Mouse (Mus musculus): ENCODE data around the gene Rack1. TPM values are rescaled to one million over a fixed set of nuclear protein-coding genes. Genes with fewer than 3 reads are reported as not detected.

The Rack1 gene
- total RNA-seq, 1 experiment: 3,112 TPM

GRCm38 (mm10) chr11:48826752-48827096 lies 26.6 kb downstream of the Rack1 start:
- peak overlapping the region; percentile 62; the same call in 1 of the 2 replicates for H3K27ac ChIP-seq (ENCODE audit: insufficient read depth, low read depth, low read length, poor library complexity, severe bottlenecking)
- no peaks in the 10 kb centered on the region; a peak in 1 of 4 replicates for H3K4me1 ChIP-seq (ENCODE audit: control insufficient read depth in 2 of 2, insufficient read depth in 2 of 2, low read length in 2 of 2, poor library complexity in 1 of 2)
- TF ChIP-seq ZC3H11A (IDR thresholded peaks at IDR 0.05; ENCODE audit: borderline replicate concordance, low read depth, low read length) (no peak), ZNF384 (IDR thresholded peaks at IDR 0.05; ENCODE audit: low read depth, low read length) (no peak), HCFC1 (IDR thresholded peaks at IDR 0.05; ENCODE audit: borderline replicate concordance, insufficient read depth, low read length) (no peak), MAFK (IDR thresholded peaks at IDR 0.05; ENCODE audit: insufficient read depth, low read depth, low read length) (no peak), CHD2 (IDR thresholded peaks at IDR 0.05; ENCODE audit: low read depth, low read length) (no peak)
- no peak for DNase-seq (ENCODE audit: low read depth, low spot score)
- H3K9ac ChIP-seq (ENCODE audit: insufficient read depth, low read depth, low read length, poor library complexity, severe bottlenecking): no peak overlapping the region; the same call in 1 of the 2 replicates
- H3K36me3 ChIP-seq (ENCODE audit: control insufficient read depth, insufficient read depth, low read length, poor library complexity, severe bottlenecking): no peaks in the 10 kb centered on the region
- in situ Hi-C loops (cut with MboI; ENCODE audit: low sequenced_read_pairs in 2 of 2, unreplicated experiment in 2 of 2): no loop called here
- peak overlapping the region; percentile 49 to 55 for H3K4me3 ChIP-seq (ENCODE audit: insufficient read depth in 1 of 2, low read depth in 1 of 2, low read length in 2 of 2, poor library complexity in 1 of 2, severe bottlenecking in 1 of 2)
- H3K9me3 ChIP-seq (ENCODE audit: control insufficient read depth, insufficient read depth, low read depth, low read length): no peaks in the 10 kb centered on the region

GRCm38 (mm10) chr11:48827926-48828325 lies 27.8 kb downstream of the Rack1 start:
- no peak for DNase-seq (ENCODE audit: low read depth, low spot score)
- no peak overlapping the region for H3K4me3 ChIP-seq (ENCODE audit: insufficient read depth in 1 of 2, low read depth in 1 of 2, low read length in 2 of 2, poor library complexity in 1 of 2, severe bottlenecking in 1 of 2)
- H3K9me3 ChIP-seq (ENCODE audit: control insufficient read depth, insufficient read depth, low read depth, low read length): no peaks in the 10 kb centered on the region
- H3K9ac ChIP-seq (ENCODE audit: insufficient read depth, low read depth, low read length, poor library complexity, severe bottlenecking): no peak overlapping the region
- H3K36me3 ChIP-seq (ENCODE audit: control insufficient read depth, insufficient read depth, low read length, poor library complexity, severe bottlenecking): no peaks in the 10 kb centered on the region
- no peak for TF ChIP-seq CHD2 (IDR thresholded peaks at IDR 0.05; ENCODE audit: low read depth, low read length)
- no peak for TF ChIP-seq HCFC1 (IDR thresholded peaks at IDR 0.05; ENCODE audit: borderline replicate concordance, insufficient read depth, low read length)
- no peak for TF ChIP-seq ZC3H11A (IDR thresholded peaks at IDR 0.05; ENCODE audit: borderline replicate concordance, low read depth, low read length)
- no peak for TF ChIP-seq MAFK (IDR thresholded peaks at IDR 0.05; ENCODE audit: insufficient read depth, low read depth, low read length)
- TF ChIP-seq ZNF384 (IDR thresholded peaks at IDR 0.05; ENCODE audit: low read depth, low read length): no peak
- H3K27ac ChIP-seq (ENCODE audit: insufficient read depth, low read depth, low read length, poor library complexity, severe bottlenecking): no peak overlapping the region; the same call in 1 of the 2 replicates
- H3K4me1 ChIP-seq (ENCODE audit: control insufficient read depth in 2 of 2, insufficient read depth in 2 of 2, low read length in 2 of 2, poor library complexity in 1 of 2): peaks cover 0 to 2% of the 10 kb centered on the region in 2 experiments; a peak in 1 of 4 replicates
- in situ Hi-C loops (cut with MboI; ENCODE audit: low sequenced_read_pairs in 2 of 2, unreplicated experiment in 2 of 2): no loop called here

- Histone ChIP-seq H3K36me3 (ENCODE audit: control insufficient read depth, insufficient read depth, low read length, poor library complexity, severe bottlenecking) (no peaks in the 10 kb centered on the region), H3K4me3 (ENCODE audit: insufficient read depth in 1 of 2, low read depth in 1 of 2, low read length in 2 of 2, poor library complexity in 1 of 2, severe bottlenecking in 1 of 2) (no peak overlapping the region), H3K4me1 (ENCODE audit: control insufficient read depth in 2 of 2, insufficient read depth in 2 of 2, low read length in 2 of 2, poor library complexity in 1 of 2) (peaks cover 0 to 2% of the 10 kb centered on the region in 2 experiments; a peak in 2 of 4 replicates), H3K9ac (ENCODE audit: insufficient read depth, low read depth, low read length, poor library complexity, severe bottlenecking) (no peak overlapping the region), H3K27ac (ENCODE audit: insufficient read depth, low read depth, low read length, poor library complexity, severe bottlenecking) (no peak overlapping the region), H3K9me3 (ENCODE audit: control insufficient read depth, insufficient read depth, low read depth, low read length) (no peaks in the 10 kb centered on the region)
- no peak for DNase-seq (ENCODE audit: low read depth, low spot score)
- in situ Hi-C loops (cut with MboI; ENCODE audit: low sequenced_read_pairs in 2 of 2, unreplicated experiment in 2 of 2): no loop called here
- no peak for TF ChIP-seq CHD2 (IDR thresholded peaks at IDR 0.05; ENCODE audit: low read depth, low read length)
- TF ChIP-seq MAFK (IDR thresholded peaks at IDR 0.05; ENCODE audit: insufficient read depth, low read depth, low read length): no peak
- no peak for TF ChIP-seq ZC3H11A (IDR thresholded peaks at IDR 0.05; ENCODE audit: borderline replicate concordance, low read depth, low read length)
- no peak for TF ChIP-seq HCFC1 (IDR thresholded peaks at IDR 0.05; ENCODE audit: borderline replicate concordance, insufficient read depth, low read length)
- TF ChIP-seq ZNF384 (IDR thresholded peaks at IDR 0.05; ENCODE audit: low read depth, low read length): no peak
Observed at GRCm38 (mm10) chr11:48830279-48830678, 30.1 kb downstream of the Rack1 start.

GRCm38 (mm10) chr11:48831273-48831672 lies 31.1 kb downstream of the Rack1 start:
- no peak for DNase-seq (ENCODE audit: low read depth, low spot score)
- TF ChIP-seq ZC3H11A (IDR thresholded peaks at IDR 0.05; ENCODE audit: borderline replicate concordance, low read depth, low read length) (no peak), MAFK (IDR thresholded peaks at IDR 0.05; ENCODE audit: insufficient read depth, low read depth, low read length) (no peak), ZNF384 (IDR thresholded peaks at IDR 0.05; ENCODE audit: low read depth, low read length) (no peak), HCFC1 (IDR thresholded peaks at IDR 0.05; ENCODE audit: borderline replicate concordance, insufficient read depth, low read length) (no peak), CHD2 (IDR thresholded peaks at IDR 0.05; ENCODE audit: low read depth, low read length) (no peak)
- Histone ChIP-seq H3K9ac (ENCODE audit: insufficient read depth, low read depth, low read length, poor library complexity, severe bottlenecking) (no peak overlapping the region), H3K4me1 (ENCODE audit: control insufficient read depth in 2 of 2, insufficient read depth in 2 of 2, low read length in 2 of 2, poor library complexity in 1 of 2) (peaks cover 0 to 8% of the 10 kb centered on the region in 2 experiments; a peak in 2 of 4 replicates), H3K9me3 (ENCODE audit: control insufficient read depth, insufficient read depth, low read depth, low read length) (no peaks in the 10 kb centered on the region), H3K27ac (ENCODE audit: insufficient read depth, low read depth, low read length, poor library complexity, severe bottlenecking) (no peak overlapping the region), H3K36me3 (ENCODE audit: control insufficient read depth, insufficient read depth, low read length, poor library complexity, severe bottlenecking) (no peaks in the 10 kb centered on the region), H3K4me3 (ENCODE audit: insufficient read depth in 1 of 2, low read depth in 1 of 2, low read length in 2 of 2, poor library complexity in 1 of 2, severe bottlenecking in 1 of 2) (no peak overlapping the region)
- in situ Hi-C loops (cut with MboI; ENCODE audit: low sequenced_read_pairs in 2 of 2, unreplicated experiment in 2 of 2): no loop called here

Measured in ES-E14 (cell line).